Mouse (Mus musculus) liver, embryonic 14.5 days (tissue): ENCODE measurements at regions not wholly inside any gene's neighbourhood (a gene's known extent, or its start where the extent isn't known, plus 50 kb on each side); places are given as distances from the start of the nearest gene placed in this dataset.

Source experiments
- CTCF ChIP-seq: IDR thresholded peaks from 2 replicates; pipeline ENCODE4 v1.5.1; 2016; ENCODE audit warnings: antibody characterized with exemption, low read depth, control low read depth
- EP300 ChIP-seq: IDR thresholded peaks from 2 replicates; pipeline ENCODE4 v1.6.1; 2016; ENCODE audit warnings: antibody characterized with exemption, low read depth

- TF ChIP-seq CTCF (no peak), EP300 (no peak)
Observed at GRCm38 (mm10) chr14:114877477-114877876, 214.5 kb upstream of the Gpc5 start.
